Mouse (Mus musculus): Measurements from ENCODE around the gene Fkbp8. TPM values are rescaled to one million over a fixed set of nuclear protein-coding genes. Genes with fewer than 3 reads are reported as not detected.

The Fkbp8 gene
- total and polyA plus RNA-seq, 2 experiments from 2014 or later: 200 to 440 TPM

DNA sequence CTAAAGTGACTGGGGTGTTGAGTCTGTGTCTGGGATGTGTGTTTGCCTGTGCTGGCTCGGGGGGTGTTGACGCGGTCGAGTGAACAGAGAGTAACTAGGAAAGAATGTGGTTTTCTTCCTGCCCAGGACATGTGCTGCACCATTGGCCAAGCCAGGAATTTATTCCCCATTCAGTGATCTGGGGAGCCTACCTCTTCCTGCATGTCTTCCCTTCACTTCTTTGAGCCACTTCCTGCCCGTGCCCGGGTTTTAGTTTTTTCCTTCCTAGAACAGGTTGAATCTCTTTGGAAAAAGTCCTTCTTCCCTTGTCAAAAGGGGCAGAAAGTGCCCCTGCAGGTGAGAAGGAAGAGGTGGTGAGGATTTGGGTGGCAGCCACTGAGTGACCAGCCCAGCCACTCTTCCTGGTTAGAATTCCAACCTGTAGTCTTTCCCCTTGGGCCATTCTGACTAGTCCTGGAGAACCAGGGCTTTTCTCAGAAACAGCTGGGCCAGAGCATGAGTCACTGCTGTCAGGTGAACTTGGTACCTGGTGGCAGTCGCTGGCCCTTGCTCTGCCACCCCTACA, 13.1 kb downstream of the Fkbp8 start:
- DNase-seq (ENCODE audit: low spot score) (peak; percentile 47), ATAC-seq (ENCODE audit: insufficient read depth, low read depth) (no peak)
- peaks cover 14% of the 10 kb centered on the region for H3K36me3 ChIP-seq (replicated peaks; ENCODE audit: control insufficient read depth, insufficient read depth, low read length)
- peak overlapping the region; percentile 88 for H3K4me2 ChIP-seq (ENCODE audit: low read depth, low read length)
- 15% methylated on average over 7 of the region's 7 CpGs for WGBS
- peaks cover 12% of the 10 kb centered on the region for H3K4me1 ChIP-seq (ENCODE audit: control insufficient read depth, insufficient read depth)
- no peaks in the 10 kb centered on the region for H3K27me3 ChIP-seq (ENCODE audit: control insufficient read depth, insufficient read depth, low read length)
- peak overlapping the region; percentile 95 for H3K27ac ChIP-seq (ENCODE audit: low read depth)
- peak overlapping the region; percentile 81 for H3K9ac ChIP-seq (replicated peaks; ENCODE audit: low read depth, low read length)
- no peaks in the 10 kb centered on the region for H3K9me3 ChIP-seq (replicated peaks; ENCODE audit: control insufficient read depth, low read length)
- no peak for TF ChIP-seq EP300 (IDR thresholded peaks at IDR 0.05; ENCODE audit: low read depth)
- TF ChIP-seq CTCF (IDR thresholded peaks at IDR 0.05; ENCODE audit: low read depth): no peak
- H3K4me3 ChIP-seq (ENCODE audit: low read depth, low read length): peak overlapping the region; percentile 73

DNA sequence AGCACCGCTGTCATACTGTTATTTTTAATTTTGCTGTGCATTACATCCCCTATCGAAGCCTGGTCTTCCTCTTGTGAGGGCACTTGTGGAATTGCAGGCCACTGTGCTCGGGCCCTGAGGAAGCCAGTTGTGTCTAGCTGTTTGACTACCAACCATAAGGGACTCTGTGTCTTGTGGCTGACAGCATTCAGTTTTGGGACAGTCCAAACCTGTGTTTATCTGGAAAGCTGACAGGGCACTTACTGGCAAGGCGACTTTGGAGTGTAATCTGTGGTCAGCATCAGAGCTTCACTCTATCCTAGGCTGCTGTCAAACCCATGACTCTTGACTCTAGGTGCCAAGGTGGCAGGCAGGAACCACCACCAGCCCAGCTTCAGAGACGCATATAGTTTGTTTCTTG, 13.6 kb downstream of the Fkbp8 start:
- Histone ChIP-seq H3K27me3 (ENCODE audit: control insufficient read depth, insufficient read depth, low read length) (no peaks in the 10 kb centered on the region), H3K4me1 (ENCODE audit: control insufficient read depth, insufficient read depth) (peaks cover 12% of the 10 kb centered on the region), H3K27ac (ENCODE audit: low read depth) (peak overlapping the region; percentile 95; the same call in 1 of the 2 replicates), H3K4me3 (ENCODE audit: low read depth, low read length) (peak overlapping the region; percentile 73), H3K4me2 (ENCODE audit: low read depth, low read length) (peak overlapping the region; percentile 88), H3K9ac (replicated peaks; ENCODE audit: low read depth, low read length) (peak overlapping the region; percentile 81), H3K36me3 (replicated peaks; ENCODE audit: control insufficient read depth, insufficient read depth, low read length) (peaks cover 9% of the 10 kb centered on the region; the same call in 1 of the 2 replicates), H3K9me3 (replicated peaks; ENCODE audit: control insufficient read depth, low read length) (no peaks in the 10 kb centered on the region)
- ATAC-seq (ENCODE audit: insufficient read depth, low read depth) (no peak), DNase-seq (ENCODE audit: low spot score) (no peak)
- TF ChIP-seq CTCF (IDR thresholded peaks at IDR 0.05; ENCODE audit: low read depth): no peak
- TF ChIP-seq EP300 (IDR thresholded peaks at IDR 0.05; ENCODE audit: low read depth): no peak
- WGBS: 43% methylated on average over 5 of the region's 5 CpGs

- H3K9ac ChIP-seq (replicated peaks; ENCODE audit: low read depth, low read length): 0 out of 2 replicates have a peak overlapping the region, but pooled peaks have one; percentile 17
- ATAC-seq (ENCODE audit: insufficient read depth, low read depth) (no peak), DNase-seq (ENCODE audit: low spot score) (no peak)
- H3K27me3 ChIP-seq (ENCODE audit: control insufficient read depth, insufficient read depth, low read length): no peaks in the 10 kb centered on the region
- no peak overlapping the region for H3K4me3 ChIP-seq (ENCODE audit: low read depth, low read length)
- peaks cover 28% of the 10 kb centered on the region for H3K4me1 ChIP-seq (ENCODE audit: control insufficient read depth, insufficient read depth)
- peak; percentile 33 for TF ChIP-seq CTCF (IDR thresholded peaks at IDR 0.05; ENCODE audit: low read depth)
- TF ChIP-seq EP300 (IDR thresholded peaks at IDR 0.05; ENCODE audit: low read depth): no peak
- H3K36me3 ChIP-seq (replicated peaks; ENCODE audit: control insufficient read depth, insufficient read depth, low read length): no peaks in the 10 kb centered on the region
- H3K27ac ChIP-seq (ENCODE audit: low read depth): peak overlapping the region; percentile 49
- 44% methylated on average over 6 of the region's 6 CpGs for WGBS
- H3K9me3 ChIP-seq (replicated peaks; ENCODE audit: control insufficient read depth, low read length): no peaks in the 10 kb centered on the region
- no peak overlapping the region for H3K4me2 ChIP-seq (ENCODE audit: low read depth, low read length)
Measured at GRCm38 (mm10) chr8:70544200-70544687, 16.7 kb downstream of the Fkbp8 start.

DNA sequence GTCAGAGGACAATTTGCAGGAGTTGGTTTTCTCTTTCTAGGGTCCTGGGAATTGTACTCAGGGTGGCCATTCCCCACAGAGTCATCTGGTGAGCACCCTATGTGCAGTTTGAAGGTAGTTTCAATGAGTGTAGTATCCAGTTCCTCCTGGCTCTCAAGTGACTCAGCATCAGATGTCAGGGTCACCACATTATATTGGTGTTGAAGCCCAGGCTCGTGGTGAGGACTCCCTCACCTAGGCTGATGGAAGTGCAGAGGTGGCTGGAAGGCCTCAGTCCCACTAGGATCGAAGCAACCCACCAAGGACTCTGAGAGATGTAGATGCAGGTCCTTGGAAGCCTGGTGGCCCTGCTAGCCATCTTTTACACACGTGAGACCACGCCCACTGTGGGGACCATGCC, 18.9 kb downstream of the Fkbp8 start:
- Histone ChIP-seq H3K27me3 (ENCODE audit: control insufficient read depth, insufficient read depth, low read length) (no peaks in the 10 kb centered on the region), H3K36me3 (replicated peaks; ENCODE audit: control insufficient read depth, insufficient read depth, low read length) (no peaks in the 10 kb centered on the region), H3K27ac (ENCODE audit: low read depth) (no peak overlapping the region), H3K4me1 (ENCODE audit: control insufficient read depth, insufficient read depth) (peaks cover 27% of the 10 kb centered on the region), H3K4me2 (ENCODE audit: low read depth, low read length) (no peak overlapping the region), H3K9ac (replicated peaks; ENCODE audit: low read depth, low read length) (no peak overlapping the region), H3K4me3 (ENCODE audit: low read depth, low read length) (no peak overlapping the region), H3K9me3 (replicated peaks; ENCODE audit: control insufficient read depth, low read length) (no peaks in the 10 kb centered on the region)
- ATAC-seq (ENCODE audit: insufficient read depth, low read depth) (no peak), DNase-seq (ENCODE audit: low spot score) (no peak)
- TF ChIP-seq EP300 (IDR thresholded peaks at IDR 0.05; ENCODE audit: low read depth) (no peak), CTCF (IDR thresholded peaks at IDR 0.05; ENCODE audit: low read depth) (no peak)
- WGBS: 83% methylated on average over 4 of the region's 4 CpGs

GRCm38 (mm10) chr8:70547762-70548161, 20.2 kb downstream of the Fkbp8 start:
- H3K27me3 ChIP-seq (ENCODE audit: control insufficient read depth, insufficient read depth, low read length): no peaks in the 10 kb centered on the region
- no peak overlapping the region for H3K9ac ChIP-seq (replicated peaks; ENCODE audit: low read depth, low read length)
- no peak for TF ChIP-seq EP300 (IDR thresholded peaks at IDR 0.05; ENCODE audit: low read depth)
- no peak for TF ChIP-seq CTCF (IDR thresholded peaks at IDR 0.05; ENCODE audit: low read depth)
- DNase-seq (ENCODE audit: low spot score): no peak
- no peak overlapping the region for H3K4me3 ChIP-seq (ENCODE audit: low read depth, low read length)
- H3K27ac ChIP-seq (ENCODE audit: low read depth): peak overlapping the region; percentile 66; the same call in 1 of the 2 replicates
- no peaks in the 10 kb centered on the region for H3K9me3 ChIP-seq (replicated peaks; ENCODE audit: control insufficient read depth, low read length)
- H3K4me2 ChIP-seq (ENCODE audit: low read depth, low read length): no peak overlapping the region
- no peaks in the 10 kb centered on the region for H3K36me3 ChIP-seq (replicated peaks; ENCODE audit: control insufficient read depth, insufficient read depth, low read length)
- 81% methylated on average over 6 of the region's 6 CpGs for WGBS
- ATAC-seq (ENCODE audit: insufficient read depth, low read depth): no peak
- peaks cover 41% of the 10 kb centered on the region for H3K4me1 ChIP-seq (ENCODE audit: control insufficient read depth, insufficient read depth)
